Mouse (Mus musculus): ENCODE results near the gene Kmt5a. TPM values are rescaled to one million over a fixed set of nuclear protein-coding genes. Genes with fewer than 3 reads are reported as not detected.
"Not testable (repeated sequence)": the region's sequence is repeated elsewhere in the genome, so short reads cannot be mapped to it uniquely, and the experiment has no call there.

Gene Kmt5a
- polyA plus RNA-seq, 1 experiment from 2014 or later = 52.3 TPM

GRCm38 (mm10) chr5:124498221-124498876 is 58.6 kb downstream of the Kmt5a start:
- no peaks in the 10 kb centered on the region for H3K27me3 ChIP-seq (ENCODE audit: low read depth, poor library complexity, severe bottlenecking)
- no peaks in the 10 kb centered on the region for H3K9me3 ChIP-seq (replicated peaks)
- no peaks in the 10 kb centered on the region for H3K4me1 ChIP-seq
- WGBS = 81% methylated on average over 9 of the region's 9 CpGs
- H3K4me3 ChIP-seq = no peak overlapping the region
- H3K36me3 ChIP-seq = peaks cover 96% of the 10 kb centered on the region
- no peak for DNase-seq (ENCODE audit: low spot score)
- 0 out of 2 replicates have a peak overlapping the region, but pooled peaks have one; percentile 14 for H3K27ac ChIP-seq

- no peak overlapping the region for H3K27ac ChIP-seq
- 65% methylated on average over 5 of the region's 5 CpGs for WGBS
- peaks cover 96% of the 10 kb centered on the region for H3K36me3 ChIP-seq
- H3K4me3 ChIP-seq = no peak overlapping the region
- no peak for DNase-seq (ENCODE audit: low spot score)
- no peaks in the 10 kb centered on the region for H3K9me3 ChIP-seq (replicated peaks)
- H3K27me3 ChIP-seq (ENCODE audit: low read depth, poor library complexity, severe bottlenecking) = no peaks in the 10 kb centered on the region
- no peaks in the 10 kb centered on the region for H3K4me1 ChIP-seq
Measured at GRCm38 (mm10) chr5:124499001-124499400, 59.3 kb downstream of the Kmt5a start.

GRCm38 (mm10) chr5:124500037-124500436 is 60.3 kb downstream of the Kmt5a start:
- H3K36me3 ChIP-seq = peaks cover 95% of the 10 kb centered on the region
- not testable (repeated sequence) for H3K9me3 ChIP-seq (replicated peaks); H3K4me3 ChIP-seq; H3K4me1 ChIP-seq; H3K27me3 ChIP-seq (ENCODE audit: low read depth, poor library complexity, severe bottlenecking); DNase-seq (ENCODE audit: low spot score); H3K27ac ChIP-seq
- 81% methylated on average over 4 of the region's 4 CpGs for WGBS

GRCm38 (mm10) chr5:124500573-124500972 is 60.8 kb downstream of the Kmt5a start:
- H3K4me3 ChIP-seq = no peak overlapping the region
- peaks cover 95% of the 10 kb centered on the region for H3K36me3 ChIP-seq
- H3K9me3 ChIP-seq (replicated peaks) = no peaks in the 10 kb centered on the region
- WGBS = 92% methylated on average over 3 of the region's 3 CpGs
- DNase-seq (ENCODE audit: low spot score) = no peak
- H3K4me1 ChIP-seq = no peaks in the 10 kb centered on the region
- no peaks in the 10 kb centered on the region for H3K27me3 ChIP-seq (ENCODE audit: low read depth, poor library complexity, severe bottlenecking)
- H3K27ac ChIP-seq = no peak overlapping the region

- H3K36me3 ChIP-seq = peaks cover 95% of the 10 kb centered on the region
- H3K4me1 ChIP-seq = no peaks in the 10 kb centered on the region
- no peak for DNase-seq (ENCODE audit: low spot score)
- H3K4me3 ChIP-seq = no peak overlapping the region
- WGBS = 91% methylated on average over 10 of the region's 10 CpGs
- no peak overlapping the region for H3K27ac ChIP-seq
- H3K27me3 ChIP-seq (ENCODE audit: low read depth, poor library complexity, severe bottlenecking) = no peaks in the 10 kb centered on the region
- no peaks in the 10 kb centered on the region for H3K9me3 ChIP-seq (replicated peaks)
Measured at GRCm38 (mm10) chr5:124501541-124501940, 61.8 kb downstream of the Kmt5a start.

GRCm38 (mm10) chr5:124503742-124504141 is 64.0 kb downstream of the Kmt5a start:
- DNase-seq (ENCODE audit: low spot score) = no peak
- Histone ChIP-seq H3K4me1 (0 out of 2 replicates have a peak, but pooled peaks cover 3% of the 10 kb centered on the region), H3K4me3 (no peak overlapping the region), H3K36me3 (peaks cover 93% of the 10 kb centered on the region), H3K27me3 (ENCODE audit: low read depth, poor library complexity, severe bottlenecking) (no peaks in the 10 kb centered on the region), H3K27ac (no peak overlapping the region), H3K9me3 (replicated peaks) (no peaks in the 10 kb centered on the region)
- WGBS = 63% methylated on average over 14 of the region's 14 CpGs

GRCm38 (mm10) chr5:124505235-124505634 is 65.5 kb downstream of the Kmt5a start:
- Histone ChIP-seq H3K27me3 (ENCODE audit: low read depth, poor library complexity, severe bottlenecking) (no peaks in the 10 kb centered on the region), H3K4me3 (no peak overlapping the region), H3K36me3 (peaks cover 97% of the 10 kb centered on the region), H3K9me3 (replicated peaks) (no peaks in the 10 kb centered on the region), H3K27ac (no peak overlapping the region), H3K4me1 (peaks cover 6% of the 10 kb centered on the region; the same call in 1 of the 2 replicates)
- 94% methylated on average over 4 of the region's 4 CpGs for WGBS
- no peak for DNase-seq (ENCODE audit: low spot score)

- Histone ChIP-seq H3K4me1 (peaks cover 6% of the 10 kb centered on the region; the same call in 1 of the 2 replicates), H3K27me3 (ENCODE audit: low read depth, poor library complexity, severe bottlenecking) (no peaks in the 10 kb centered on the region), H3K9me3 (replicated peaks) (no peaks in the 10 kb centered on the region), H3K4me3 (no peak overlapping the region), H3K36me3 (peaks cover 97% of the 10 kb centered on the region), H3K27ac (no peak overlapping the region)
- 71% methylated on average over 10 of the region's 10 CpGs for WGBS
- no peak for DNase-seq (ENCODE audit: low spot score)
Measured at GRCm38 (mm10) chr5:124506731-124507359, 67.1 kb downstream of the Kmt5a start.

- 95% methylated on average over 6 of the region's 6 CpGs for WGBS
- no peak overlapping the region for H3K27ac ChIP-seq
Measured at GRCm38 (mm10) chr5:124509200-124509599, 69.5 kb downstream of the Kmt5a start.

GRCm38 (mm10) chr5:124509742-124510237 is 70.1 kb downstream of the Kmt5a start:
- H3K4me1 ChIP-seq = peaks cover 6% of the 10 kb centered on the region; the same call in 1 of the 2 replicates
- peaks cover 97% of the 10 kb centered on the region for H3K36me3 ChIP-seq
- H3K27me3 ChIP-seq (ENCODE audit: low read depth, poor library complexity, severe bottlenecking) = no peaks in the 10 kb centered on the region
- H3K9me3 ChIP-seq (replicated peaks) = no peaks in the 10 kb centered on the region
- no peak overlapping the region for H3K27ac ChIP-seq
- H3K4me3 ChIP-seq = no peak overlapping the region
- DNase-seq (ENCODE audit: low spot score) = no peak
- WGBS = 77% methylated on average over 12 of the region's 12 CpGs

More at GRCm38 (mm10) chr5:124509200-124509599, 69.5 kb downstream of the Kmt5a start:
- Histone ChIP-seq H3K27me3 (ENCODE audit: low read depth, poor library complexity, severe bottlenecking) (no peaks in the 10 kb centered on the region), H3K4me3 (no peak overlapping the region), H3K36me3 (peaks cover 97% of the 10 kb centered on the region), H3K9me3 (replicated peaks) (no peaks in the 10 kb centered on the region), H3K4me1 (peaks cover 6% of the 10 kb centered on the region; the same call in 1 of the 2 replicates)
- no peak for DNase-seq (ENCODE audit: low spot score)

- Histone ChIP-seq H3K27ac (no peak overlapping the region), H3K4me3 (no peak overlapping the region), H3K4me1 (peaks cover 6% of the 10 kb centered on the region; the same call in 1 of the 2 replicates), H3K36me3 (peaks cover 96% of the 10 kb centered on the region), H3K27me3 (ENCODE audit: low read depth, poor library complexity, severe bottlenecking) (no peaks in the 10 kb centered on the region), H3K9me3 (replicated peaks) (no peaks in the 10 kb centered on the region)
- 86% methylated on average over 10 of the region's 10 CpGs for WGBS
- DNase-seq (ENCODE audit: low spot score) = no peak
Measured at GRCm38 (mm10) chr5:124510536-124511050, 70.9 kb downstream of the Kmt5a start.
